Mouse (Mus musculus) midbrain, embryonic 16.5 days (tissue): ENCODE measurements at regions not wholly inside any gene's neighbourhood (a gene's known extent, or its start where the extent isn't known, plus 50 kb on each side); places are given as distances from the start of the nearest gene placed in this dataset.

Source experiments
- ATAC-seq: fragments of 200-750 bp; cut with Nextera tagmentation; 2 replicates; pipeline ENCODE4 v1.8.0; 2017; ENCODE audit warnings: moderate TSS enrichment
- H3K27ac ChIP-seq: fragments of 300-500 bp; sonication (generic); 2 replicates; pipeline ENCODE4 v1.5.1; 2014; ENCODE audit warnings: mild to moderate bottlenecking, low read length, mixed read lengths
- H3K27me3 ChIP-seq: fragments of 300-500 bp; sonication (generic); 2 replicates; pipeline ENCODE4 v1.6.1; 2014; ENCODE audit warnings: low read depth, low read length, mixed read lengths; ENCODE audit not compliant: control insufficient read depth, insufficient read depth
- H3K36me3 ChIP-seq: fragments of 300-500 bp; sonication (generic); 2 replicates; pipeline ENCODE4 v1.6.1; 2014; ENCODE audit warnings: mild to moderate bottlenecking, low read length, moderate library complexity, mixed read lengths; ENCODE audit not compliant: control insufficient read depth, insufficient read depth
- H3K4me1 ChIP-seq: fragments of 300-500 bp; sonication (generic); 2 replicates; pipeline ENCODE4 v1.6.1; 2014; ENCODE audit warnings: mild to moderate bottlenecking, low read length, mixed read lengths; ENCODE audit not compliant: control insufficient read depth, insufficient read depth
- H3K4me2 ChIP-seq: fragments of 300-500 bp; sonication (generic); 2 replicates; pipeline ENCODE4 v1.6.1; 2014; ENCODE audit warnings: mild to moderate bottlenecking, low read length, mixed read lengths
- H3K4me3 ChIP-seq: fragments of 300-500 bp; sonication (generic); 2 replicates; pipeline ENCODE4 v1.5.1; 2014; ENCODE audit warnings: low read depth, mild to moderate bottlenecking, low read length, moderate library complexity, mixed read lengths
- H3K9ac ChIP-seq: fragments of 300-500 bp; sonication (generic); 2 replicates; pipeline ENCODE4 v1.6.1; 2014; ENCODE audit warnings: low read depth, low read length, mixed read lengths
- H3K9me3 ChIP-seq: fragments of 300-500 bp; sonication (generic); replicated peaks from 2 replicates; pipeline ENCODE4 v1.6.1; 2014; ENCODE audit warnings: mild to moderate bottlenecking, low read length, mixed read lengths; ENCODE audit not compliant: control insufficient read depth, poor library complexity, severe bottlenecking
- WGBS: fragments of 180-500 bp; shearing (Covaris S2); extraction: QIAGEN DNeasy Blood & Tissue Kit; methylation state at CpG from one replicate; pipeline ENCODE4 v1.1.7; 2014; 5-methylcytosine and 5-hydroxymethylcytosine counted together

DNA sequence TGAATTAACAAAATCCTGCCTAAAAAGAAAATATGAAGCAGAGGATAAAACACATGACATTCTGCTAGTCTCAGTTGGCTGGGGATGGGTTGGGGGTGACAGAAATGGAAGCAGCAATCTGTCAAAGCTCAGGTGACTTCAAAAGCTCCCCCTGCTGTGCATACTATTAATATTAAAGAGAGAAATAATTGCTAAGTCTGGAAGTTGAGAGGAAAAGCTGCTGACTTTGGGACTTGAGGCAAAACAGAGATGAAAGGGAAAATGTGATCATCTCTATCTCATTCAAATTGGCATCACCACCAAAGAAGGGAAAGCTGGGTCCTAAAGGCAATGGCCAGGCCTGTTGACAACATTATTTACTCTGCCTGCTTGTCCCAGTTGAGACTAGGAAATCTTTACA, 90.8 kb downstream of the Rpe65 start:
- no peaks in the 10 kb centered on the region for H3K9me3 ChIP-seq
- no peaks in the 10 kb centered on the region for H3K36me3 ChIP-seq
- no peak overlapping the region for H3K4me2 ChIP-seq
- H3K9ac ChIP-seq, result no peak overlapping the region
- no peak overlapping the region for H3K27ac ChIP-seq
- H3K4me1 ChIP-seq, result no peaks in the 10 kb centered on the region
- ATAC-seq, result peak; percentile 78
- no peak overlapping the region for H3K4me3 ChIP-seq
- no peaks in the 10 kb centered on the region for H3K27me3 ChIP-seq

GRCm38 (mm10) chr3:159724340-159725119, 114.9 kb upstream of the Wls start:
- Histone ChIP-seq H3K9ac (no peak overlapping the region), H3K4me2 (no peak overlapping the region), H3K36me3 (no peaks in the 10 kb centered on the region), H3K9me3 (no peaks in the 10 kb centered on the region), H3K27me3 (no peaks in the 10 kb centered on the region), H3K27ac (no peak overlapping the region), H3K4me1 (no peaks in the 10 kb centered on the region), H3K4me3 (no peak overlapping the region)
- 41% methylated on average over 2 of the region's 2 CpGs for WGBS
- no peak for ATAC-seq

DNA sequence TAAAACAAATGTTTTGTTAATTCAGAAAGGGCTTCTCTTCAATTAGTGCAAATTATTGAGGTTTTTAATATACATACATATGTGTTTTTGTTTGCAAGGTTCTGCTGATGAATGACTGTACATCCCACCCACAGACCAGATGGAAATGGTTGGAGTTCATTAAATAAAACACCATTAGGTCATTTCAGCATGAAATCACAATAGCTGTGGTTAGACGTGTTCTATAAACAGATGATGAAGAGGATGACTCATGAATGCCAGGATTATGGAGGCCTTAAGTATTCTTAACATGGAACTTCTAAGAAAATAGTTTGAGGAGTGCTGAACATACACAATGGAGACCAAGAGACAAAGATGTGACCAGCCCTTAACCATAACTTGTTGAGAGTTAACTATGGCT, 107.3 kb upstream of the Wls start:
- Histone ChIP-seq H3K9me3 (no peaks in the 10 kb centered on the region), H3K9ac (no peak overlapping the region), H3K36me3 (no peaks in the 10 kb centered on the region), H3K4me3 (no peak overlapping the region), H3K4me2 (no peak overlapping the region), H3K27ac (no peak overlapping the region), H3K27me3 (no peaks in the 10 kb centered on the region), H3K4me1 (no peaks in the 10 kb centered on the region)
- 61% methylated on average over 1 of the region's 1 CpGs for WGBS
- ATAC-seq, result no peak

- H3K27ac ChIP-seq, result no peak overlapping the region
- no peak for ATAC-seq
- no peaks in the 10 kb centered on the region for H3K27me3 ChIP-seq
- no peak overlapping the region for H3K9ac ChIP-seq
- no peaks in the 10 kb centered on the region for H3K9me3 ChIP-seq
- no peaks in the 10 kb centered on the region for H3K4me1 ChIP-seq
- H3K4me3 ChIP-seq, result no peak overlapping the region
- no peak overlapping the region for H3K4me2 ChIP-seq
- H3K36me3 ChIP-seq, result no peaks in the 10 kb centered on the region
Measured at GRCm38 (mm10) chr3:159733141-159733540, 106.3 kb upstream of the Wls start.

DNA sequence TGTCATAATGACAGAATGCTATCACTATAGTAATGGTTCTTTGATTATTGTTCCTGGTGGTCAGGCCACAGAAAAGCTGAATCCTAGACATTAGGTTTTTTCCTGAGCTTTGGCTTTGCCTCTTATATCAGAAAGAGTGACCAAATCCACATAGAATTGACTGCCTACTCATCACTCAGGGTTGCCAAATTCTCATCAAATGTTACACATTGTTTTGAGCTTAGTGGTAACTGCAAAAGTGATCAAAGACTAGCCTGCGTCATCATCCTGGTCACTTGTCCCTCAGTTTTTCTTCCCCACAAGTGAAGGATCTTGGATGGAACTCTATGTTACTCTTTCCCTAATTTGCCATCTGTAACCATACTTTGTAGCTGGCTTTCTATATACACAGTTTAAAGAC, 104.9 kb upstream of the Wls start:
- Histone ChIP-seq H3K9ac (no peak overlapping the region), H3K27me3 (no peaks in the 10 kb centered on the region), H3K9me3 (no peaks in the 10 kb centered on the region), H3K4me3 (no peak overlapping the region), H3K27ac (no peak overlapping the region), H3K36me3 (no peaks in the 10 kb centered on the region), H3K4me1 (no peaks in the 10 kb centered on the region), H3K4me2 (no peak overlapping the region)
- WGBS, result 90% methylated on average over 1 of the region's 1 CpGs
- ATAC-seq, result no peak

GRCm38 (mm10) chr3:159736070-159736469, 103.4 kb upstream of the Wls start:
- H3K9ac ChIP-seq, result no peak overlapping the region
- no peak for ATAC-seq
- no peaks in the 10 kb centered on the region for H3K27me3 ChIP-seq
- WGBS, result 54% methylated on average over 1 of the region's 1 CpGs
- H3K4me1 ChIP-seq, result no peaks in the 10 kb centered on the region; the same call in 1 of the 2 replicates
- no peak overlapping the region for H3K4me3 ChIP-seq
- H3K27ac ChIP-seq, result no peak overlapping the region
- H3K4me2 ChIP-seq, result no peak overlapping the region
- no peaks in the 10 kb centered on the region for H3K9me3 ChIP-seq
- H3K36me3 ChIP-seq, result no peaks in the 10 kb centered on the region

- no peaks in the 10 kb centered on the region for H3K9me3 ChIP-seq
- no peak overlapping the region for H3K9ac ChIP-seq
- H3K4me2 ChIP-seq, result no peak overlapping the region
- H3K27me3 ChIP-seq, result no peaks in the 10 kb centered on the region
- H3K4me1 ChIP-seq, result no peaks in the 10 kb centered on the region; the same call in 1 of the 2 replicates
- ATAC-seq, result peak; percentile 80
- WGBS, result 43% methylated on average over 5 of the region's 5 CpGs
- H3K4me3 ChIP-seq, result no peak overlapping the region
- no peak overlapping the region for H3K27ac ChIP-seq
- no peaks in the 10 kb centered on the region for H3K36me3 ChIP-seq
Measured at GRCm38 (mm10) chr3:159740600-159741279, 98.7 kb upstream of the Wls start.

DNA sequence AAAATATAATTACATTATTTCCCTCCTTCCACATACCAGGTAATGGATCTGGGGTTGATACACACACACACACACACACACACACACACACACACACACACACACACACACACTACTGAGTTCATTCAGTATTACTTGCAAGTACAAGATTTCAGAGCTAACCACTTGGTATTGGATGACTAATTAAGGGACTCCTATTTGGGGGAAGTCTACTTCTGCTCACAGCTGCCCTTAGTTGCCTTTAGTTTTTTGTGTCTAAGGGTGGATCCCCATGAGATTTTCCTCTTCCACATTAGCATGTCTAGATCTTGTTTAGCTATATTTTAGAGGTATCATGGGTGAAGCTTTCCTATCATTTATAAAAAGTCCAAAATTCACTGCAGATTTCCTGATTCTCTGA, 97.7 kb upstream of the Wls start:
- Histone ChIP-seq H3K4me2 (no peak overlapping the region), H3K27ac (no peak overlapping the region), H3K9me3 (no peaks in the 10 kb centered on the region), H3K4me1 (no peaks in the 10 kb centered on the region; the same call in 1 of the 2 replicates), H3K27me3 (no peaks in the 10 kb centered on the region), H3K9ac (no peak overlapping the region), H3K4me3 (no peak overlapping the region), H3K36me3 (no peaks in the 10 kb centered on the region)
- no peak for ATAC-seq

DNA sequence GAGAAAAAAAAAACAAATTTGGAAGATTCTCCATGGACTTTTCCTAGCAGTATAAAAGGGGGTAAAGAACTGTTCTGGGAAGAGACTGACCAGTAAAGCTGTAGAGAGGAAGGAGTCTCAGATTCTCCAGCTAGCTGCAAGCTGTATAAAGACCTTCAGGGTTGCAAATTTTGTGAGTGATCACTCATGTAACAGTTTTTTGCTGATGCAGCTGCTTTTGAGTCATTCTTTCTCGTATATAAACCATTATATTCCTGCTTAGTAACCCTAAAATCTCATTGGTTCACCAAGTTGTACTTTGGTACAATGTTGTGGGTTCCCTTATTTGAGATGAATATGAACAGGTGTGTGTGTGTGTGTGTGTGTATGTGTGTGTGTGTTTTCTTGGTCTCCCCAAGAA, 79.7 kb upstream of the Wls start:
- H3K4me2 ChIP-seq, result no peak overlapping the region
- H3K9me3 ChIP-seq, result no peaks in the 10 kb centered on the region
- no peak overlapping the region for H3K9ac ChIP-seq
- WGBS, result 67% methylated on average over 1 of the region's 1 CpGs
- no peak for ATAC-seq
- H3K27ac ChIP-seq, result no peak overlapping the region
- H3K27me3 ChIP-seq, result no peaks in the 10 kb centered on the region
- H3K4me1 ChIP-seq, result no peaks in the 10 kb centered on the region
- no peak overlapping the region for H3K4me3 ChIP-seq
- H3K36me3 ChIP-seq, result no peaks in the 10 kb centered on the region
